Mouse (Mus musculus) urinary bladder, adult 2 months (tissue): ENCODE results near the gene Ephx1. TPM values are rescaled to one million over a fixed set of nuclear protein-coding genes. Genes with fewer than 3 reads are reported as not detected.
"Not testable (repeated sequence)": the region's sequence is repeated elsewhere in the genome, so short reads cannot be mapped to it uniquely, and the experiment has no call there.

Experiments
- DNase-seq: peaks from one replicate; pipeline ENCODE4 v3.0.0; 2022; ENCODE audit warnings: low spot score
- polyA plus RNA-seq: library from polyadenylated mRNA; depleted of rRNA; stranded (reverse); fragments of >200 nt; gene quantifications from 2 replicates; pipeline ENCODE4 v1.2.3, GENCODE M21; 2012; rRNA removed

Ephx1 gene
- 159 and 184 TPM in 2 replicates for polyA plus RNA-seq

GRCm38 (mm10) chr1:181020756-181021487 lies at the start of gene Ephx1:
Gene Ephx1, minus strand, starts transcription at chr1:181020904.
- DNase-seq = no peak

DNA sequence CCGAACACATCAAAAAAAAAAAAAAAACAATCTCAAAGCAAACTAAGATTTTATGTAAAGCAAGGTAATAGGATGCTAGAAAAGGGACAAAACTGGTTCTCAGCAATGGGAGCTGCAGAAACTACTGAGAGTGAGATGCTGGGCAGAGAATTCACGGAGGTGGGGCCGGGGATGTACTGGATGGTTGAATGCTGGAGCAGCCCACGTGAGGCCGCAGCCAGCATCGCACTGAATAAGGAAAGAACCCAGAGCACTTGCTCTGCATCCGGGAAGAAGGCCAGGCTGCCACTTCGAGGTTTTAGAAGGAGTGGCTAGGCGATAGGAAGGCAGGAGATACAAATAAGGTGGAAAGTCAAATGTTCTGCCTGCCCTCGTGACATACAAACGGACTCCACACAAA lies 49.0 kb upstream of the Ephx1 start:
- no peak for DNase-seq

DNA sequence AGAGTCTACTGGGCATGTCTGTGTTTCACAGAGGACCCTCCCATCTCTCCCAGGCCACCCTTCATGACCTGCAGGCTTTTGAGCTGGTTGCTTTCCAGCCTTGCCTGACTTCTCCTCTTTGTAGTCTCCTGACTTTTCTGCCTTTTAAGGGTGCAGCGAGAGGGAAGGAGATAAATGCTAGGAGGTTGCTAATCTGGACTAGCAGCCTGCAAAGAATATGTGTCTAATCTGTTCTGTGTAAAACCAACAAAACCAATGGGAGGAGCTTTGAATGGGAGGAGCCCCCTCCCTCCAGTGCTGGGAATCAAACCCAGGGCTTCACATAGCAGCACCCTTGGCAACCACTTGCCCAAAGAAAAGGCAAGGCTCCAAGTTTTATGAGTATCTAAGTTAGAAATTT lies 47.6 kb upstream of the Ephx1 start:
- no peak for DNase-seq

DNA sequence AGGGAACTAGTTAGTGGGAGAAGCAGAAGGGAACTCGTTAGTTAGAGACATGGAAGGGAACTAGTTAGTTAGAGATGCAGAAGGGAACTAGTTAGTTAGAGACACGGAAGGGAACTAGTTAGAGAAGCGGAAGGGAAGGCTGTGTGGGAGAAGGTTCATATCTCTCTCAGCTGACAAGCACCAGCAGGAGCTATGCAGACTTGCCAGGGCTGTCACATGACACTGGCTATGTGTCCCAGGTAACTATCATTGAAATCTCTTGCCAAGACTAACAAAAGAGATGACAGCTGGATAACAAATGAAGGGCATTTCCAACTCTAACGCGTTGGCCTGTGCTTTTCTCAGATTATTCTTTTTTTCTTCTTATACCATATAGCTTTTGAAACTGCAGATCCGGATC lies 43.9 kb upstream of the Ephx1 start:
- no peak for DNase-seq

DNA sequence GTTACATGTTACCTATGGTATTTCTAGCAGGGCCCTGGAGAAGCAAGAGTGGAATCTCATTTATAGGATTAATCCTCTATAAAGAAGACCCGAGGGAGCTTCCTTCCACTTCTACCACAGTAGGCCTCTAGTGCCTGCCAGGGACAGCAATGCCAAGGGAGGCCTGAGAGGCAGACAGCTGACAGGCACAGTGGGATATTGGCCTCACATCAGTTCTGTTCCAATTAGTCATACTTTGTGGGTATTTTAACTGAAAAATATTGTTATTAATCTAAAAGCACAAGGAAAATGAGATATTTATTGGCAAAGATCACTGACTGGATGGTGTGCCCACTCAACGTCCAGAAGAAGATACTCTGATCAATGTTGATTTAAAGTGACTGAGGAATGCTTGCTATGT lies 43.3 kb upstream of the Ephx1 start:
- DNase-seq = no peak

DNA sequence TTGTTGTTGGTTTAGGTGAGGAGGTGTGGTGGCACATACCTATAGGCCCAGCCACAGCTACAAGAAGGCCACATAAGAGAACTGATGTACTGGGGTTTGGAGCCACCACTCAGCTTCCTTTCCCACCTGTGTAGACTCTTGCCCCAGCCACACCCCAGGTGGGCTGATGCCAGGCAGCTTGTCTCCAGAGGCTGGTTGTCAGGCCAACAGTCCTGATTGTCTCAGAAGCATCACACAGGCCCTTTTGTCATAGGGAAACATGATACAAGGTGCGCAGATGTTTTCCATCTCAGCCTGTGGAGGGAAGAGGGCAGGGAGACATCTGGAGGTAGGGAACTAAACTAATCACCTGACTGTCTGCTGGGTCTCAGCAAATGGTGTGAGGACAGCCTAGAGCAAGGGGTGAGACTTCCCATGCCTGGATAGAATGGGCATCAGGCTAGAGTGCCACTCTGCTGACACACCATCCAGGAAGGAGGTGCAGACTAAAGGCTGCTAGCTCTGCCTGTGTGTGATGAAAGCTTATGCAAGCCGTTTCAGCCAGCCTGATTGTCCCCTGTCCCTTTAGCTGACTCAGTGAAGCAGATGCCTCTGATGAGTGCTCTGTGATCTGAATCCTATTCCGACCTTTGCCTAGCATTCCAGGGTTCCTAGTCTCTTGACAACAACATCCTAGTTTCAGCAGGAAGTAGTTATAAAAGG lies 41.2 kb upstream of the Ephx1 start:
- DNase-seq = no peak

GRCm38 (mm10) chr1:181052898-181053297 lies 32.2 kb upstream of the Ephx1 start:
- no peak for DNase-seq

- no peak for DNase-seq
These were observed 30.2 kb upstream of the Ephx1 start, which contains the start of gene 9130409I23Rik for GRCm38 (mm10) chr1:181050937-181051336. Gene 9130409I23Rik, plus strand, starts transcription at chr1:181051237.

GRCm38 (mm10) chr1:181049328-181049842 lies 28.7 kb upstream of the Ephx1 start:
- DNase-seq = no peak

DNA sequence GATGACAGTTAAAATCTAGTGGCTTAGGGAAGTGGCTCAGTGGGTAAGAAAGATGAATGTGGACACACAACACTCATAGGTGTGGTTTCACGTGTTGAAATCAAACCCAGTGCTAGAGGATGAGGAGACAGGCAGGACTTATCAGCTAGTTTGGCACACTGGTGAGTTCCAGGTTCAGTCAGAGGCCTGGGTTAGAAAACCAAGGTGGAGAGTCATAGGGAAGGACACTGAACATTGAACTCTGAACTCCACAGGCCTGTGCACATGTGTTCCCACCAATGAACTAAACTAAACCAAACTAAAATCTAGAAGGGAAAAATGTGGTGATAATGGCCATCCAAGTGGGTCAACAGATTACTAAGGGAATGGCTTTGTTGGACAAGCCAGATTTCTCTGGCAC lies 26.8 kb upstream of the Ephx1 start:
- no peak for DNase-seq

GRCm38 (mm10) chr1:181039652-181040051 lies 18.9 kb upstream of the Ephx1 start:
- no peak for DNase-seq

- DNase-seq = no peak
These were observed 16.9 kb upstream of the Ephx1 start for GRCm38 (mm10) chr1:181037623-181038022.

- not testable (repeated sequence) for DNase-seq
These were observed 14.5 kb upstream of the Ephx1 start for GRCm38 (mm10) chr1:181035015-181035778.

DNA sequence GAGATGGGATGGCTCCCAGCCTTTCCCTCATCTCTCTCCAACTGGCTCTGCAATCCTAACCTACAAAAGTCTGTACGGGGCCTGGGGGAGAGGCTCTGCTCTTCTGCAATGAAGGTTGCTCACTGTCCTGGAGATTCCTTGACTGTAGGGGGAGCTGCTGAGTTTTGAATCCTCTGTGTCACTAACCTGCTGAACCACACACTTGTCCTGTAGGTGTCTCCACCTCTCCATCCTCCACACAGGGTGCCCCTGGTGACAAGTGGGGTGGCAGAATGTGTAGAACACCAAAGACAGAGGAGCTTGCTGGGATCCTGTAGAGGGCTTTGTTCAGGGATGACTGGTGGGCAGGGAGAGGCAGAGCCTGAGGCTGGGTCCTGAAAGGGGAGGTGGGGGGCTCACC lies 1.6 kb upstream of the Ephx1 start:
- no peak for DNase-seq

GRCm38 (mm10) chr1:181021488-181021865 lies 773 bp upstream of the Ephx1 start:
- no peak for DNase-seq

DNA sequence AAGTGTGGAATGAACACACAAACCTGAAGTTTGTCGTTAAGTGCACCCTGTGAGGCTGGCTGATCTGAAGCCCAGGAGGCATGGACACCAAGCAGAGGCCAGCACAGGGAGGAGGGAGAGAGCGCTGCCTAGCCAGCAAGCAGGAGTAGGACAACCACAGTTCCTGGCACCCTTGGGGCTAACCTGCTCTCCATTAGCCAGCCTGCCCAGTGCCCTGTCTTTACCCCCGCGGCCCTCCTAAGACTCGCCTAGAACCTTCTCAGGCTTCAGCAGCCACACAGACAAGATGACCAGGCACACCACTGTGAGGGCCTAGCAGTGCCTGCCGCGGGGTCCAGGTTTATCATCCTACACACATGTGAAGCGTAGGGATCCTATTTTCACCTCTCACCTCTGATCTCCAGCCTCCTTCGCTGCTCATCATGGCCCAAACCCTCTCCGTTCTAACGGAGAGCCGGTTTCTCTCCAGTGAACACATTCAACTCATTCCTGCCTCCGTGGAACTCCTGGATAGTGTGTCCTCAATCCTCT lies 2.7 kb downstream of the Ephx1 start:
- DNase-seq = peak; percentile 20

DNA sequence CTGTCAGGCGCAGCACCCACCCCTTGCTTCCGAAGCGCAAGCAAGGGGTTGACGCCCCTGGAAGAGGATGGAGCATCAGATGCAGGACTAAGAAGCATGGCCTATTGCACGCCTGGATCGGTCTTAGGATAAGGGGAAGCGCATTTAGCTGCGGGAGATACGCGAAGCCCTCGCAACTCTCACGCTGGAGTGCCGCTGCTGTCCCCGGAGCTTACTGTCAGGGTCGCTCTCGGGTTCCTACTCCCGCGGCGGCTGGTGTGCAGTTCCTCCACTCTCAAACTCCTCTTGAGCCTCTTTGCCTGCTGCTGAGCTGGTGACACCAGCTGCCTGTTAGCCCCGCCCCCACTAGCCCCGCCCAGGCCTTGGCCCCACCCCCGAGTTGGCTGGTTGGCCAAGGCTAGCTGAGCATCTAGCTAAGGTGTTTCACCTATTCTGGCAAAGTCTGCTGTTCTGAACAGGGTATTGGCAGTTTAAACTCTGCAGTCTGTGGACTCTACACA lies 3.4 kb downstream of the Ephx1 start:
- peak; percentile 75 for DNase-seq

- DNase-seq = peak; percentile 52
These were observed 4.1 kb downstream of the Ephx1 start for GRCm38 (mm10) chr1:181016532-181017131.

- DNase-seq = no peak
These were observed 4.7 kb downstream of the Ephx1 start for GRCm38 (mm10) chr1:181016045-181016444.

- DNase-seq = peak; percentile 51
These were observed 5.1 kb downstream of the Ephx1 start for GRCm38 (mm10) chr1:181015558-181015957.

GRCm38 (mm10) chr1:181014731-181015500 lies 5.8 kb downstream of the Ephx1 start:
- DNase-seq = peak; percentile 23
